Mouse (Mus musculus) small intestine, adult 2 months (tissue): ENCODE results near the gene Sema6c.

Experiments
- CTCF ChIP-seq: fragments of 200-500 bp; IDR thresholded peaks from 2 replicates; pipeline ENCODE4 v1.5.1; 2012; ENCODE audit warnings: low read depth, mild to moderate bottlenecking, control low read depth, inconsistent platforms, low read length, moderate library complexity, mixed read lengths; ENCODE audit not compliant: insufficient replicate concordance, insufficient read length; ENCODE audit errors: extremely low read depth
- POLR2A ChIP-seq: fragments of 200-500 bp; IDR thresholded peaks from 2 replicates; pipeline ENCODE4 v1.6.1; 2012; ENCODE audit warnings: low read depth, mild to moderate bottlenecking, control low read depth, inconsistent platforms, low read length, moderate library complexity

DNA sequence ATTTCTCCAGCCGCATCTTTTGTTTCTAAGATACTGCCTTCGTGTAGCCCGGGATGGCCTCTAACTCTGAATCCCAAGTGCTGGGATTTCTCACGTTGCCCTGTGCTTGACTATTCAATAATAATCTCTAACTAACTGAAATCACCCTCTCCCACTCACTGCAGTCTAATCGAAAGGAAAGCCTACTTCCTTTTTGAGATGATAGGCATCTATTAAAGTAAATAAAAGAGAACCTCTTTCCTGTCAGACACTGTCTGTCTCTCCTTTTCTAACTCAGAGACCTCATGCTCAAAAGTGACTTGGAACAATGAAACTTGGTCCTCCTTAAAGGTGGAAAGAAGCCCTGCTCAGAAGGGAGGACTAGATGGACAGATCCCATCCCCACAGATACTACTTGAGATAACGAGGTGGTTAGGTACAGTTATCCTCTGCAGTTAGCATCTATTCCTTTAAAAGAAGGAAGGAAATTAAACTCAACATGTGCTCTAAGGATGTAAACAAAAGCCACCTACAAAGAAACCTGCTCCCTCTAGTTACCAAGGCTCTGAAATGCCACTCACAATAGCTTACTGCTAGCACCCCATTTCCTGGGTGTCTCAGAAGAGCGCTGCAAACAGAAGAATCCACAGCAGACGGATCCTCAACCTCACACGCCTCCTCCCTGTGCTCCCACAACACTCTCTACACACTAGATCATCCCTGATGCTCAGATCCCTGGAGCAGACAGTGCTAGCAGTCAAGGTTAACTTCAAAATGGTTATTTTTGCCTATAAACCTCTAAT lies 24.7 kb downstream of the Sema6c start:
- TF ChIP-seq POLR2A (no peak), CTCF (no peak)
